Mouse (Mus musculus): ENCODE measurements at regions not wholly inside any gene's neighbourhood (a gene's known extent, or its start where the extent isn't known, plus 50 kb on each side); places are given as distances from the start of the nearest gene placed in this dataset.

DNA sequence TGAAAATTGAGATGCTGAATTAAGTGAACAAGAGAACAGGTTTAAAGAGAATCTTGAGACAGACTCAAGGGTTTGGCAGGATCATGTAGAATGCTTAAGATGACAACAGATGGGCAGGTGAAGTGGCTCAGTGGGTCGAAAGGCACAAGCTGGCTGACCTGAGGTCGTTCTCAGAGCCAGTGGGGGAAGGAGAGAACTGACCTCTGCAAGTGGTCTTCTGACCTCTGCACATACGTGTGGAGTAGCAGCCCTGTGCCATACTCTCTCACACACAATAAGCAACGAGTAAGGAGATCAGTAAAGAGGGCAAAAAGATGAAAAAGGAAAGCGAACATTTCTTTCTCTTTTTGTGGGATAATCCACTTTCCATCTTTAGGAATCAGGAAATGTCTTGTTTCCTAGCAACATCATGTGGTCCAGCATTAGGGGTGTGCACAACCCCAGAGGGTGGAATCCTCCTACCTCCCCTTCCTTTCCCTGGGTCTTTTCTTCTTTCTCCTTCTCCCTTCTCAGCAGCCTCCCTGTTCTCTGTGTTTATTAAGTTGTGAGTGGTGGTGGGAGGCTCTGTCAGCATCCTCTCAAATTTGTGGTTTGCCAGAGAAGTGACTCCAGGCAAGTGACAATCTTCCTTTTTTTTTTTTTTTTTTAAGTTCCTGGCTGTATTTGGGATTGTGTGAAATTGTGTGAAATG, 114.7 kb downstream of the 1810013L24Rik start:
- Histone ChIP-seq H3K27ac (ENCODE audit: insufficient read depth, low read depth, low read length) (no peak overlapping the region), H3K4me3 (ENCODE audit: insufficient read depth, low read depth, low read length) (no peak overlapping the region), H3K4me1 (ENCODE audit: control insufficient read depth, insufficient read depth, low read length) (peaks cover 9% of the 10 kb centered on the region)
- no peak for TF ChIP-seq POLR2A (IDR thresholded peaks at IDR 0.05; ENCODE audit: insufficient read depth, low read depth, low read length)
- TF ChIP-seq CTCF (IDR thresholded peaks at IDR 0.05; ENCODE audit: insufficient read depth, low read depth, low read length) = no peak
- 26% methylated on average over 5 of the region's 5 CpGs for WGBS

DNA sequence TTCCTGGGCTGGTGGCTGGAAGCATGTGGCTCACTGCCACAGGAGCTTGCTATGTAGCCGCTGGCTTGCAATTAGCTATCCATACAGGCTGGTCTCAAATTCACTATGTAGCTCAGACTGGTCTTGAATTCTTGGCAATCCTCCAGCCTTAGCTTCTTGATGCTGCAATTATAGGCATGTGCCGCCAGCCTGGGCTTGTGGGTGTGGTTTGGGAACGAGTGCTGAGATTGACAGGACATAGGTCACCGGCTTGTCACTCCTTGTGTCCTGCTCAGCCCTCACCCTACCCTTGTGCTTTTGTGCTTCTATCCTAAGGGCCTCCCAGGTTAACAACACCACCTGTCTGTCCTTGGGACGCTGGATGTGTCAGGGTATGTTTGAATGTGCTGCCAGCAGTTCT, 117.9 kb downstream of the 1810013L24Rik start:
- TF ChIP-seq POLR2A (IDR thresholded peaks at IDR 0.05; ENCODE audit: insufficient read depth, low read depth, low read length) (no peak), CTCF (IDR thresholded peaks at IDR 0.05; ENCODE audit: insufficient read depth, low read depth, low read length) (no peak)
- 55% methylated on average over 5 of the region's 5 CpGs for WGBS
- Histone ChIP-seq H3K4me1 (ENCODE audit: control insufficient read depth, insufficient read depth, low read length) (peaks cover 5% of the 10 kb centered on the region), H3K4me3 (ENCODE audit: insufficient read depth, low read depth, low read length) (no peak overlapping the region), H3K27ac (ENCODE audit: insufficient read depth, low read depth, low read length) (no peak overlapping the region)

DNA sequence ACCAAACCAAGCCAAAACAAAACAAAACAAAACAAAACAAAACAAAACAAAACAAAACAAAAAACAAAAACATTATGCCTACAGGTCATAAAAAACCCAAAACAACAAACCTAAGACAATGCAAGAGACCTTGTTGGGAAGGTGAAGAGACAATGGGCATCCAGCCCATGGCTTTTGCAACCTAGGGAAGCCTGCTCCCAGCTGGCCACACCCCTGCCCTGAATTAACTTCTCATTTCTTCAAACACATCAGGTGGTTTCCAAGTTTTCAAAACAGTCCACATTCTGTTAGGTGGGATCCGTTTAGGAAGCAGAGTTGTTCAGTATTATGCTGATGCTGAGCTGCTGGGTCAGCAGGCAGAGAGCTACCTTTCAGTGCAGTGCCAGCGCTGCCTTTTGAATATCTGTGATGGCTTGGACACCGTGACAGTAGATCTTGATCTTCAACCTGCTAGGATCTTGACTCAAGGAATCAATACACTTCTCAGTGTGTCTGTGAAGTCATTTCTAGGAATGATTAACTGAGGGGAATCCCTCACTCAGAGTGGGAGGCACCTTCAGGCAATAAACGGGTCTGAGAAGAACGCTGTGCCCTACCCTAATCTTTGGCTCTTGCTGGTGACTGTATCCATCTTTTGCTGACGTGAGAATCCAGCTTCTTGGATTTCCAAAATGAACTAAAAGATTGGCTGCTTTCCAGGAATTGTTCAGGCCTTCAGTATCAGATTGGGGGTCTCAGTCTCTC, 121.4 kb downstream of the 1810013L24Rik start:
- 85% methylated on average over 6 of the region's 6 CpGs for WGBS
- Histone ChIP-seq H3K4me3 (ENCODE audit: insufficient read depth, low read depth, low read length) (no peak overlapping the region), H3K27ac (ENCODE audit: insufficient read depth, low read depth, low read length) (no peak overlapping the region), H3K4me1 (ENCODE audit: control insufficient read depth, insufficient read depth, low read length) (no peaks in the 10 kb centered on the region)
- no peak for TF ChIP-seq CTCF (IDR thresholded peaks at IDR 0.05; ENCODE audit: insufficient read depth, low read depth, low read length)
- no peak for TF ChIP-seq POLR2A (IDR thresholded peaks at IDR 0.05; ENCODE audit: insufficient read depth, low read depth, low read length)

GRCm38 (mm10) chr16:8961739-8962138, 131.8 kb downstream of the 1810013L24Rik start:
- H3K4me1 ChIP-seq (ENCODE audit: control insufficient read depth, insufficient read depth, low read length) = no peaks in the 10 kb centered on the region
- no peak for TF ChIP-seq POLR2A (IDR thresholded peaks at IDR 0.05; ENCODE audit: insufficient read depth, low read depth, low read length)
- TF ChIP-seq CTCF (IDR thresholded peaks at IDR 0.05; ENCODE audit: insufficient read depth, low read depth, low read length) = no peak
- no peak overlapping the region for H3K27ac ChIP-seq (ENCODE audit: insufficient read depth, low read depth, low read length)
- no peak overlapping the region for H3K4me3 ChIP-seq (ENCODE audit: insufficient read depth, low read depth, low read length)
- 94% methylated on average over 10 of the region's 10 CpGs for WGBS

DNA sequence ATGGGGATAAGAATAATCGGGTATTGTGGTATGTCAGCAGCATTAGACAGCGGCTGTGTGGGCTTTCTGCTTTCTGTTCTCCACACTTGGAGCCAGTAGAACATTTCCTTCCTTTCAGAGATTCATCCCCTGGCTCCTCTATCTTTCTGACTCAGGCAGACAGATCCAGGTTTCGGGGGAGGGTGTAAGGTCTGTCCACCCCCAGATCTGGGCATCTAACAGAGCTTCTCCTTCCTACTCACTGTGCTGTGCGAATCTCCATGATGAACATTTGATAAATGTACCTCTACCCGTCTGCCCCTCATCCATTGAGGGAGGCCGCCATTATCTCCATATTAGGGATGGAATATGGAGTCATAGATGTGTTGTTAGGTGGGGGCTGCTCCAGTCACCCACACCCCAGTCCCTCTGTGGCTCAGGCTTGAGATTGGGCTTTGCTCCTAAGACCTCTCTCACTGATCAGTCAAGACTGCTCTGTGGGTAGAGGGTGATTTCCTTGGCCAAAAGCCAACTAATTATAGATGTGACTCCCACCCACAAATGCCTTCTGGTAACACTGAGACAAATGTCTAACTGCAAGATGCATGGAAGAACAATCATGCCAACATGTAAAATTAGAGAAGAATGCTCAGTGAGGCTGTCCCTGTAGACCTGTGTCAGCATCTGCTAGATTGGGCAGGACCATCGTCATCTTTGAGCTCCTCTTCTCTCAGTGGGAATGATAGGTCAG, 163.8 kb downstream of the 1810013L24Rik start:
- Histone ChIP-seq H3K4me1 (ENCODE audit: control insufficient read depth, insufficient read depth, low read length) (no peaks in the 10 kb centered on the region), H3K4me3 (ENCODE audit: insufficient read depth, low read depth, low read length) (no peak overlapping the region), H3K27ac (ENCODE audit: insufficient read depth, low read depth, low read length) (no peak overlapping the region)
- 72% methylated on average over 7 of the region's 7 CpGs for WGBS
- TF ChIP-seq POLR2A (IDR thresholded peaks at IDR 0.05; ENCODE audit: insufficient read depth, low read depth, low read length) = no peak
- no peak for TF ChIP-seq CTCF (IDR thresholded peaks at IDR 0.05; ENCODE audit: insufficient read depth, low read depth, low read length)

DNA sequence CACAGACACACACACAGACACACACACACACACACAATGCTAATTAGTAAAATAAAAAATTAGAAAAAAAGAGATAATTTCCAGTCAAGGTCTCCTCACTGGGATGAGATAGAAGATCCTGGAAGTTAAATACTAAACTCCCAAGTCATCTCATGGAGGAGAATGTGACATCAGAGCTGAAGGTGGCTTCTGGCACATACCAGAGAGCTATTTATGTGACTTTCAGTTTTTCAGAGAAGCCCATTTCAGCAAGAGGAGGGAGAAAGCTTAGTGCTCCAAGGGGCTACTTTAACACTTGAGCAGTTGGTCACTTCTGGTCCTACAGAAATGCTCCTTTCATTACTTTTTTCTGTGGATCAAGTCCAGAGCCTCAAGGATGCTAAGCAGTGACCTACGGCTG, 164.6 kb downstream of the 1810013L24Rik start:
- TF ChIP-seq CTCF (IDR thresholded peaks at IDR 0.05; ENCODE audit: insufficient read depth, low read depth, low read length) (no peak), POLR2A (IDR thresholded peaks at IDR 0.05; ENCODE audit: insufficient read depth, low read depth, low read length) (no peak)
- Histone ChIP-seq H3K27ac (ENCODE audit: insufficient read depth, low read depth, low read length) (no peak overlapping the region), H3K4me1 (ENCODE audit: control insufficient read depth, insufficient read depth, low read length) (no peaks in the 10 kb centered on the region), H3K4me3 (ENCODE audit: insufficient read depth, low read depth, low read length) (no peak overlapping the region)
- WGBS = 95% methylated on average over 1 of the region's 1 CpGs

GRCm38 (mm10) chr16:8997250-8997649, 167.3 kb downstream of the 1810013L24Rik start:
- Histone ChIP-seq H3K27ac (ENCODE audit: insufficient read depth, low read depth, low read length) (no peak overlapping the region), H3K4me1 (ENCODE audit: control insufficient read depth, insufficient read depth, low read length) (no peaks in the 10 kb centered on the region), H3K4me3 (ENCODE audit: insufficient read depth, low read depth, low read length) (no peak overlapping the region)
- WGBS = 60% methylated on average over 5 of the region's 5 CpGs
- TF ChIP-seq POLR2A (IDR thresholded peaks at IDR 0.05; ENCODE audit: insufficient read depth, low read depth, low read length) (no peak), CTCF (IDR thresholded peaks at IDR 0.05; ENCODE audit: insufficient read depth, low read depth, low read length) (no peak)

DNA sequence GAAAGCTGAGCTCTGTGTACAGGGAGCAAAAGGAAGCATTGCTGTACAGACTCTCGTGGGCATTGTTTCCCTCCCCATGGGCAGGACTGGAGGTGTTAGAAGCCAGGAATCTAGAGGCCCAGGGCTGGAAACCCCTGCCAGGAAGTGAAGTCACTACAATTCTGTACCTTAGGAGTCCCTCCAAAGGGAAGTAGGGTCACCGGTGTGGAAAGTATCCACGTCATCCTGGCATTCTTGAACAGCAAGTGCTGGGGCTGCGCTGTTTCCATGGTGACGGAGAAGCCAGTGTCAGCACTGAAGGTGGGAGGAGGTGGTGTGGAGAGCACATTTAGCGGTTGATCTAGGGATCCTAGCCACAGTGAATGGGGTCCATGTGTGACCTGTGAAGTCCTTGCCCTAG, 174.1 kb downstream of the 1810013L24Rik start:
- Histone ChIP-seq H3K27ac (ENCODE audit: insufficient read depth, low read depth, low read length) (no peak overlapping the region), H3K4me3 (ENCODE audit: insufficient read depth, low read depth, low read length) (no peak overlapping the region)
- 18% methylated on average over 6 of the region's 6 CpGs for WGBS

DNA sequence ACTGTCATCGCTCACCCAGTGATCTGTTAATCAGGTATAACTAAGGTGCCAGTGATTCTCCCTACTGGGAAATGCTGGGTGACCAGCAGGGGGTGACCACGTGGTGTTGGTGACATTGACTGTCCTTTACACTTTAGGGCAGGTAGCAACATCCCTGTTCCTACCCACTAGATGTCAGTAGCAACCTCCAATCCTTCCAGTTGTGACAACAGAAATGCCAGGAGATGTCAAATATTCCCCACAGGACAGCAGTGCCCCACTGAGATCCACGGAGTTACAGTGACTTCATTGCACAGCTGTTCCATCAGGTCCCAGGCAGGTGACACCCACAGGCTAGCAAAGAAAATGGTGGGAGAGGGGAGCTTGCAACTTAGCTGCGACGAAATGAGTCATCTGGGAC, 176.0 kb downstream of the 1810013L24Rik start:
- 33% methylated on average over 5 of the region's 5 CpGs for WGBS
- H3K4me3 ChIP-seq (ENCODE audit: insufficient read depth, low read depth, low read length) = no peak overlapping the region
- peaks cover 20% of the 10 kb centered on the region for H3K4me1 ChIP-seq (ENCODE audit: control insufficient read depth, insufficient read depth, low read length)
- TF ChIP-seq CTCF (IDR thresholded peaks at IDR 0.05; ENCODE audit: insufficient read depth, low read depth, low read length) (no peak), POLR2A (IDR thresholded peaks at IDR 0.05; ENCODE audit: insufficient read depth, low read depth, low read length) (no peak)
- no peak overlapping the region for H3K27ac ChIP-seq (ENCODE audit: insufficient read depth, low read depth, low read length)

More for the DNA sequence above, 174.1 kb downstream of the 1810013L24Rik start:
- peaks cover 18% of the 10 kb centered on the region for H3K4me1 ChIP-seq (ENCODE audit: control insufficient read depth, insufficient read depth, low read length)
- TF ChIP-seq CTCF (IDR thresholded peaks at IDR 0.05; ENCODE audit: insufficient read depth, low read depth, low read length) (no peak), POLR2A (IDR thresholded peaks at IDR 0.05; ENCODE audit: insufficient read depth, low read depth, low read length) (no peak)

Data from olfactory bulb, adult 2 months (tissue).